Mouse (Mus musculus): ENCODE measurements at regions not wholly inside any gene's neighbourhood (a gene's known extent, or its start where the extent isn't known, plus 50 kb on each side); places are given as distances from the start of the nearest gene placed in this dataset.
A peak's percentile ranks its signal among the peaks of the same experiment; 100 is the strongest.

DNA sequence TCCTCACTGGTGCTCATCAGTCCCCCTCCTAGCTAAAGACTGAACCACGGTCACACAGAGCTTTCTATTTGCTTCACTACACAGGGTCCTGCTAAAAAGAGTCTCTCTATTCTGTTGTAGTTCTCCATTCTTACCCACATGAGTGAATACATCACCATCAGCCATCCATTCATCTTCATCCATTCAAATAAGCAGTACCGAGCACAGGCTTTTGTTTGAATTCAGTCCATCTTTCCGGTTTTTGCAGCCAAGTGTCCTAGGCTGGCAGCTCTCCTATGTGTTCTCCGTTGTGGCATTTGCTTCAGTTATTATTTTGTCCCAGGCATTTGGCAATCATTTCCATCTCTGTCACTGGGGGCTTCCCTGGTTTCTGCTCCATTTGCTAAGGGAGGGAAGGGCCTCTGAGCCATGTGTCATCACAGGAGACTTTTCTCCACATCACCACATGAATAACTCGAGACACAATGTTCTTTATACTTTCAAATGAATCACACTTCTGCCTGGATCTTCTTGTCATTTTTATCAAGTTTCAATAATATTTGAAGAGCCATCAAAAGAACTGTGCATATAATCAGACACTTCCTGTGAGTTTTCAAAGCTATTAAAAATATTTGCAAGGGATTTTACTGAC is 366.1 kb downstream of the Dnajb9 start:
- DNase-seq: no peak

DNA sequence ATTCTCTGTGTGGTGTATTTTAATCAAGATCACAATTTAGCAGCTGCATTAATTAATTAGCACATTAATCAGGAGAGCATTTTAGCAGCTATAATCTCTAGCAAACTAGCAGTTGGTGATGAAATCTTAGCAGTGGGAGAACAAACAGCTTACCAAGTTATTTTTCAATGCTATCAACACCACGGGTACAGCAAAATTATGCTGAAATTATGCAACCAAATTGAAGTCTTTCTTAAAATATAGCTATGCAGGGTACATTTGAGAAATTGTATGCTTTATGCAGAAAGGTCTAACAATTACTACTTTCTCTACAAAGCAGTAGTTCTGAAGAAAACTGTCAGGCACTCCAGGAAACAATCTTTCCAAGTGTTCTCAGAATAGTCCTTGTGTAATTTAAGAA is 378.1 kb downstream of the Dnajb9 start:
- DNase-seq: no peak

DNA sequence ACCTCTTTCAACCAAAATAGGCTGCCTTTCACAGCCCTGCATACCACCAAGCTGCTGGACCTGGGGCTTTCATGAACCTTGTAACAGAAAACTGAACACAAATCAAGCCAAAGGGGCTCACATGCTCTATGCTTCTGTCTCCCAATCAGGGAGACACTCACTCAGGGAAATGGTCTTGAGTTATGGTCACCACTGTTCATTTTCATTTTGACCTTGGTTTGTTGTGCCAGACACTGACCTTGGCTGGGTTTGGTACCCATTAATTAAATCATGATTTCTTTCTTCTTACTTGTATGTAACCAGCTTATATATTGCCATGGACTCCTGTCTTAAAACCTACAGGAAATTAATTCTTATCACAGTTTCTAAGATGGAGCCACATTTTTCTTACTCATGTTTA is 381.5 kb downstream of the Dnajb9 start:
- no peak for DNase-seq

DNA sequence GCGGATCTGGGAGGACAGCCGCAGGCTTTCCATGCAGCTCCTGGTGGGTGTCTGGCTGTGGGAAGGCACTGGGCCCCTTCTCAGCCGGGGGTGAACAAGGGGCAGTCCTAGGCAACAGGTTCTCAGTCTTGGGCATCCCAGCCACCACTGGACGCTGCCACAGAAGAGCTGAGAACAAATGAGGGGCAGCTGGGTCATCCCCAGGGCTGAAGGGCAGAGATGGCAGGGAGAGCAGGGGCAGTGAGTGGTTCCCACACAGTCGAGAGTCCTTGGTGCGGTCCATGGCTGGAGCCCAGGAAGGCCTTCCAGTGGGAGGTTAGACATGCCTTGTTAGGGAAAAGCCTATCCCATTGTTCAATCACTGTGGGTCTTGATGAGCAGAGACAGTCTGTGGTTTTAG is 382.2 kb downstream of the Dnajb9 start:
- DNase-seq: no peak

- no peak for DNase-seq
These were observed 382.8 kb downstream of the Dnajb9 start for GRCm38 (mm10) chr12:43827296-43827695.

DNA sequence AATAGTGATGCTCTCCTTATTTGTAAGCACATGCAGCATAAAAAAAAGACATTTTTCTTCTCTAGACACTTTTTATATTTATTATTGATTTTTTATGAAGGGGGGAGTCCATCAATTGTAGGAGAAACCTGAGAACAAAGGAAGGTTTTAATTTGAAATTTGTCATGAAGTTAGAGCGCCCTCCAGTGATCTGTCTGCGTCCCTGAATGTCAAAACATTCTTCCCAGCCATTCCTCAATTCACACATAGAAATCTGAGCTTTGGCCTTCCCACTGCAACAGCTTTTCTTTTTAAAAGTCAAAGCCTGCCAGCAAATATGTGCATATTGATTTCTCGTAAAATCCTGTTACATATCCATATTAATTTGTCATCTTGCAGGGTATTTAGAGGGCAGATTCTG is 396.6 kb downstream of the Dnajb9 start:
- DNase-seq: no peak

GRCm38 (mm10) chr12:43772766-43773165 is 437.4 kb downstream of the Dnajb9 start:
- no peak for DNase-seq

DNA sequence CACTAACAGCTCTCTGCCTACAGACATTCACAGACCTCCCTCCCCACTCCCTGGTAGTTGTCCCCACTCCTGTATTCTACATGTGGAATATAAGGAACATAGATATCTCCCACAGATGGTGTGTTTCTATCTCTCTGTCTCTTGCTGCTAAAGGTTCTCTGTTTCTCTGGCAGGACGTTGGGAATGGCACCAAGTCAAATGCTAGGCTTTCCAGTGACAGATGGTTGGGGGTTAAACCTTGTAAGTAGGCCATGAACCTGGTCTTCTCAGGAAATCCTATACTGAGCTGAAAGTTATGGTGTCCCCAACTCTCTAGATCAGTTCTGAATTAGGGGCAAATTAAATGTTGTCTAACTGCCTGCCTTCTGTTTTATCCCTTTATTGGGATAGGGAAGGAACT is 448.0 kb downstream of the Dnajb9 start:
- peak; percentile 9 to 18 for DNase-seq

Data from cerebellum, postnatal 36 days (tissue).